Mouse (Mus musculus): ENCODE results near the gene Ppp3ca. TPM values are rescaled to one million over a fixed set of nuclear protein-coding genes. Genes with fewer than 3 reads are reported as not detected.

Gene Ppp3ca
- total RNA-seq, 2 experiments from 2014 or later, result 316 to 328 TPM

DNA sequence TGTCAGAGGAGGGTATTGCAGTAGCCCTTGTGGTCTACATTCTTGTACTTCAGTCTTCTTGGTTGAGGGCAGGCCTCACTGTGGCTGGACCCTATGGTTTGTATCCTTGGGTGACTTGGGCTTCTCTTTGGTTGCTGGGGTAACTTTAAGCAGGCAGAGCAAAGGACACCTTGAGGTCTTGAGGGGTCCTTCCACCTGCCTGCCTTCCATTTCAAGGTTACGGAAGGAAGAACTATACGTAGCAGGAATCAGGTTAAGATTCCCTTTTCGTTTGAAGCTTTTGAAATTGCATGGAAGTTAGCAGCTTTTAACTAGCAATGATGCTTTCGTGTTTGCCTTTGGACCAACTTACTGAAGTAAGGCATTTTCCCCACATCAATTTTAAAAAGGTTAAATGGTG is 51.3 kb downstream of the Ppp3ca start:
- intact Hi-C loops (cut with DNase I), result no loop called here
- DNase-seq, result no peak

DNA sequence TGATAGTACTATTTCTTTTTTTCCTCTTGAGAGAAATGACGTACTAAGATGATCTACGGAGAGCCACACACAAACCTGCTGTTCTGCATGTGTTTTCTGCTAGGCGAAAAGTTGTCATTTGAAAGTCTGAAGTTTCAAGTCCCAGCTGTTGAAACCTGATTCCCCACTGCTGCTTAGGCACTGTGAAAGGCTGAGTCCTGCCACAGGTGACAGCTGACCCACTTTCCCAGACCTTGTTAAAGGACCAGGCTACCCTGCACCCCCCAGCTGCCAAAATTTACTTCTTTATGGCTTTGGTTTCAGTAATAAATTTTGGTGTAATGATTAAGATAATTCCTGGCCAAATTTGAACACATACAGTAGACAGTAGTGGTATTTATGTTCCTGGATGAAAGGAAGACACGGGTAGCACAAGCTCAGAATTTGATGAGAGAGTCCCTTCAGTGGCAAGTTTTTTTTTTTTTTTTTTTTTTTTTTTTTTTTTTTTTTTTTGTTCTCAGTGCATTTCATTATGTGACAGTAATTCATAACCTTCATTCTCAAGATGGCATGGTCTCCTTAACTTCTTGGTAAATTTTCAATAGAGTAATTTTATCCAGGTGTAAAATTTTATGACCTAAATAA is 52.0 kb downstream of the Ppp3ca start:
- DNase-seq, result no peak
- intact Hi-C loops (cut with DNase I), result no loop called here

DNA sequence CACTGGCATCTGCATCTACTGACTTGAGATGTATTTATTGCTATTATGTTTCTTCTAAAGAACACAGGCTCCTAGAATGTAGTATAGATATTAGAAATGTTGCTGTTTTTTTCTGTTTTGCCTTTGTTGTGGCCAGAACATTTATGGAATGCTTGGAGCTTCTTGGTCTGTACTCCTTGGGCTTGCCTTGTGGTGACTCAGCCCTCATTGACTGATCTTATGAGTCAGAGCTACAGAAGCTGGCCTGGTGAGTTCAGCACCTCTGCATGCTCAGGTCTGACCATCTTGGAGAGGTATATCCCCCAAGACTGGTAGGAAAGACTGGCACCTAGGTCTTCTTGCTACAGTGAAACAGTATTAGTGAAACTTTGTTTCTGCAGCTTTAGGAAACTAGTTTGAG is 52.6 kb downstream of the Ppp3ca start:
- no peak for DNase-seq
- intact Hi-C loops (cut with DNase I), result no loop called here

DNA sequence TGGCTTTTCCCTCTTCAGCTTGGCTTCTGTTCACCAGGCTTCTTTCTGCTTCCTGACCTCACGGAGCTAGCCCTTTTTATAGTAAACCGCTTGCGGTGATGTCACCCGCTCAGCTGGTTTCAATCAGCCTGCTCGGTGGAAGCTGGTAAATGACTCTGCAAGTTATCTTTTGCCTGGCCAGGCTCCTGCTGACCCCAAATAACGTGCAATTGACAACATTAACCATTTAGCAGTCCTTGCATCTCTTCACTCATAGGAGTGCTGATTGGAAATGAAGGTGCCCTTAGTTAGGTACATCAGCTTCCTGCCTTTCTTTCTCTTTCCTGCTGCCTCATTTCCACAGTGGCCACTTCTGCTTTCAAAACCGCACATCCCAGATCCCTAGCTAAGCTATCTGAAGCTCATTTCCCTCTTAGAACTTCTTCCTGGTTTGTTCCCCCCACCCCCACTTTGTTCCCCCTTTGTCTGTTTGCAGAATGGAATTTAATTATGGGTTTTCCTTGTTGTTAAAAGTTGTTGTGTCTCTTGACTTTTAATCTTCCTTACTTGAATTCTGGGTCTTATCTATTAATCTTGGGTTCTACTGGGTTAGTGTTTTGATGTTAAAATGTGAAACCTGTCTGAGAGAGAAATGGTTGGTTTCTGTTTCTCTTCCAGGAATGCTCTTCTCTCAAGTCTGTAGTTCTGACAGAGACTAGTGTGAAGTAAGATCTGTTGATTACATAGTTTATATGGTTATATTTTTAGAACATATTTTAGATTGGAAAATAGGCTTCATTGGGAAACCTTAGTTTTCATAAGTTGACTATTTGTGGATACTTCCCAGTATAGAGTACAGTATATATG is 55.6 kb downstream of the Ppp3ca start:
- DNase-seq, result peak; percentile 5
- intact Hi-C loops (cut with DNase I), result no loop called here

DNA sequence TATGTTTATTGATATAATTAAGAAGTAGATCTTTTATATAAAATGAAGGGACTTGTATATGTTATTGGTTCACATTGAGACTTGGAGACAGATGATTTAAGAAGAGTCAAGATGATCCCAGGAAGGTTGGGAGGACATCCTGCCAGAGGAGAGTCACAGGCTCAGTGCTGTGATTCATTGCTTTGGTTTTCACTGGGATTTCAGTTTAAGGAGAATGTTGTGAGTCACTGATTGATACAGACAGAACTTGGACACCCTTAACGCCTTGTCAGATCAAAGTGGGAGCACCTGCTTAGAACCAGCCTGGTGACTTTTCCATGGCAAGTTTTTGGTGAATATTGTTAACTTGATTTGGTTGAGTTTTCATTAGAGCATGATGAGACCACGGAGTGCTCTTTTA is 58.0 kb downstream of the Ppp3ca start:
- intact Hi-C loops (cut with DNase I), result no loop called here

DNA sequence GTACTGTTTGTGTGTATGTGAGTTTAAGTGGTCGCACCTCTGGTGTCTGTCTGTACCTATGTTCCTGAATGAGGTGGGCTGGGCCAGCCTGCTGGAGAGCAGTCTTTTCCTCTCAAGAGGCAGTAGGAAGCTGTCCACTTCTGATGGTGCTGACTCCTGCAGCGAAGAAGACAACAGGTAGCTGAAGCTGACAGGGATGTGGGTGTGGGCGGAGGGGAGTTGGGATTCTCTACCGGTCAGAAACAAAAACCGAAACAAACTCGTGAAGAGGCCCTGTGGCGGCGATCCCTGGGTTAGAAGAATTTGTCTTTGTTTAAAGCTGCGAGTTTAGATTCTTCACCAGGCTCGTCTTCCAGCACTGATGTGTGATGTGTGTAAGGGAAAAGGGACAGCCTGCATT is 60.1 kb downstream of the Ppp3ca start:
- DNase-seq, result no peak
- intact Hi-C loops (cut with DNase I), result no loop called here

More for the DNA sequence above, 58.0 kb downstream of the Ppp3ca start:
- DNase-seq, result no peak

DNA sequence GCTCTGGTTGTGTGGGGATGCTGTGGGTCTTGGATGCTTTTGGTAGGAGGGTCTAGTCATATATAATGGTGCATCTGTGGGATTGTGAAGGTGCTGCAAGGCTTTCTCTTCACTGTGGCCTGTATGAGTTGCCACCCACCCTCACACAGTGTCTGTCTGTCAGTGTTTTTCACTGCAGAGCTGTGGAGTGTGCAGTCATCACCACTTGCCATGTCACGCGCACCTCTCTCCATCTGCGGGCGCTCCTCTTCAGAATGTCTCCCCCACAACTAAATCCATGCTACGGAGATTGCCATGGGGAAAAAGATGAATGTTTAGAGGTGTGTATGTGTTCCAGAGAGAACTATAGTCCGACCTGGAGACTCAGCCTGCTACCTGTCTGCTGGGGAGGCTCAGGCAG is 61.7 kb downstream of the Ppp3ca start:
- DNase-seq, result no peak
- intact Hi-C loops (cut with DNase I), result no loop called here

DNA sequence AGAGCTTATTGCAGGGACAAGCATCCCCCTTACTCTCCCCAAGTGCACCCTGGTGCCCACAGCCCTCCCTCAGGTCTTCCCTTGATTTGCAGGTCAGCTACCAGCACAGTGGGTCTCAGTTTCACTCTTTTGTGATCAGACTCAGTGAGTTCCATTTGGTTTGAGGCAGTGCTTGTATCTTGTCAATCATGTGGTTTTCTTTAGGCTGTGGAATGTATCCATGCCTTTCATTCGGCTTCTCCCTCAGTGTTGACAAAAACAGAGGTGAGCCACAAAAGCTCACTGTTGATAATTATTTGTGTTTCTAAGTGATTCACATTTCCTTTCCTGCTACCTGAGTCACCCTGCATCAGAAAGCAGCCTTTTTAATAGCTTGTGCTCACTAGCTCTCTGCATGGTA is 66.1 kb downstream of the Ppp3ca start:
- intact Hi-C loops (cut with DNase I), result no loop called here
- no peak for DNase-seq

DNA sequence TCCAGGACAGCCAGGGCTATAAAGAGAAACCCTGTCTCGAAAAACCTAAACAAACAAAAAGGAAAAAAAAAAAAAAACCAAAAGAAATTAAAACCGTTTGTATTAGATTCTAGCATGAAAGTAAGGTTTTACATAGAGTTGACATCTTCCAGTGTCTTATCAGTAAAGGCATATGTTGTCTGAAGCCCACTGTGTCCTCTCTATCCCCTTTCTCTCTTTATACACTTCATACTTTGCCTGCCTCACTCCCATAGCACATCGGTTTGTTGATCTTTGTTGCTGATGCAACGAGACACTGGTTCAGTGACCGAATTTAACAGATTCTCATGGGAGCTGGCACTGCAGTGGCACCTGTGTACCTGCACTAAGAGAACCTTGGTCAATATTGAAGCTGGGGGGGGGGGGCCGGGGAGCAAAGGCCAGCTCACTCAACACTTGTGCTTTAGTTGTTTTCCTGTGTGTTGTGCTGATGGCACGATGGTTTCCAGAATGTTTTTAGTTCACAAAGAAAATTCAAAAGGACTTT is 66.9 kb downstream of the Ppp3ca start:
- no peak for DNase-seq
- intact Hi-C loops (cut with DNase I), result no loop called here

DNA sequence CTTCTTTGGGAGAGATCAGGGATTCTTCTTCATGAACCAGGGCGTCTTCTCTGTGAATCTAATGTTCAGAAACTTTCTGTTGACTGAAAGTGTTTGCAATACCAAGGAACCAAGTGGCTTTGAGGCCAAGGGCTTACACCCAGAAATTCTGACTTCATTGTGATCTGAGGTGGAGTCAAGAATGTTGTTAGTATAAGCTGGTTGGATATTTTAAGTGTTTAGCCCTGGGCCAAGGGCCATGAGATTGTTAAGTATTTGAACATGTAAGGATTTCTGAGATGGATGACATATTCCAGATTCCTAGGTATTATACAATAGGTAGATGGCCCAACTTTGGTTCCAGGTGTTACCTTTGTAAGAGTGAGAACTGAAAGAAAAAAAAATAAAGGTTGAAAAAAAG is 68.5 kb downstream of the Ppp3ca start:
- DNase-seq, result no peak
- intact Hi-C loops (cut with DNase I), result no loop called here

DNA sequence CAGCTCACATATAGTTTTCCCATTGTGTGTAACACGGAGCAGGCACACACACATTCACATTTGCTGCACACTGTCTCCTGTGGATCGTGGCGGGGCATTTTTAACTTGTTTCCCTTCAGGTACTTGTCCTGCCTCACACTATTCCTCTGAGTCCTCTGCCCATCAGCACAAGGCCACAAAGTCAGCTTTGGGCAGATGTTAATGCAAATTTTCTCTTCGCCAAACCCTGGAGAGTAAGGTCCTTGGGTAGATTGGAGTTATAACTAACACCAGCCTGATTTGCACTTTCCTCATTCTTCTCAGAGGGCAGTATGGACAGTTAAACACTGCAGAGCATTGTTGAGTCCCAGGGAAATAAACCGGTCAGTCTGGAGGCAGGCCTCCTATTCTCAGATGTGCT is 69.0 kb downstream of the Ppp3ca start:
- intact Hi-C loops (cut with DNase I), result no loop called here
- DNase-seq, result no peak

DNA sequence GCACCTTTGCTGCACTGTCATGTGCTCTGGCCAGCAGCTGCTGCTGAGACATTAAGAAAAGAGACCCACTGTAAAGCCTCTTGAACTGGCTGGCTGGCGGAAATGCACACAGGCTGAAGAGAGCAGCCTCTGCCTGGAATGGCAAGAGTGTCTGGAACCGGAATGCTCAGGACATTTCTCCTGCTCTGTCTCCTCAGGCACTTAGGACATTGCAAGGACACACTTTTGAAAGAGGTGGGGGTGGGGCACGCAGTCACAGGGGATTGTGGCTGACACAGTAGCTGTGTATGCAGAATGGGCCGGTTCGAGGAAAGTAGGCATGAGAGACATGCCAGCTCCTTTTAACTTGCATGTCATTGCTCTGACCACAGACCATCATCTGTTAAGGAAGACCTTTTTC is 71.7 kb downstream of the Ppp3ca start:
- intact Hi-C loops (cut with DNase I), result no loop called here
- DNase-seq, result no peak

DNA sequence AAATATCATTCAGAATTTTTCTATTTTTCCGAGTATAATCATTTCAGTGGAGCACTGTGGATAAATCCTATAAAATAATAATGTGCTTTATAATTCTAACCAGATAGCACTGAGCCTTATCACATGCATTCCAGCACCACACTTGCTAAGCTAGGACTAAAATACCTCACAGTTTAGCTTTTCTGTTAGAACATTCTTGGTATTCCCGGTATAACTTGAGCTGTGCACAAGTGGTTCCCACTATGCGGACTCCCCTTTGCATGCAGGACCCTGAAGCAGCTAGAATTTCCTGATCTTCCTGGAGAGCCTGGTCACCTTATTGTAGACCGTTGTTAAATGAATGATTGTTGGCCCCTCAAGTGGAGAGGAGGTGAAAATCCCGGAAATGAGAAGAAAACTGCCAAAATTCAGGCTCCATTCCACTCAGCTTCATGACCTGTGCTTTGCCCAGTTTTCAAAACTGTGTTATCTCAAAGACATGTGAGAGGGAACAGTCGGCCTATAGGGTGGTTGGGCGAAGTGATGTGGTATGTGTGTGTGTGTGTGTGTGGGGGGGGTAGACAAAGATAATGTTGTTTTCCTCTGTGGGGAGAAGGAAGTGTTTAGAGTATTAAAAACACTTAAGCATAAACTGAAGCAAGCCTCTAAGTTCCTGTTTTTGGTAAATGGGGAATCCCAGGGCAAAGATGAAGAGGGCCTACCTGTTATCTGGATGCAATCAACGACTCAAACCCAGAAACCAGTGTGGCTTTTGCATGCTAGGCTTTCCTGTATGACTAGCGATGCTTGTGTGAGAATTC is 72.5 kb downstream of the Ppp3ca start:
- intact Hi-C loops (cut with DNase I), result no loop called here

DNA sequence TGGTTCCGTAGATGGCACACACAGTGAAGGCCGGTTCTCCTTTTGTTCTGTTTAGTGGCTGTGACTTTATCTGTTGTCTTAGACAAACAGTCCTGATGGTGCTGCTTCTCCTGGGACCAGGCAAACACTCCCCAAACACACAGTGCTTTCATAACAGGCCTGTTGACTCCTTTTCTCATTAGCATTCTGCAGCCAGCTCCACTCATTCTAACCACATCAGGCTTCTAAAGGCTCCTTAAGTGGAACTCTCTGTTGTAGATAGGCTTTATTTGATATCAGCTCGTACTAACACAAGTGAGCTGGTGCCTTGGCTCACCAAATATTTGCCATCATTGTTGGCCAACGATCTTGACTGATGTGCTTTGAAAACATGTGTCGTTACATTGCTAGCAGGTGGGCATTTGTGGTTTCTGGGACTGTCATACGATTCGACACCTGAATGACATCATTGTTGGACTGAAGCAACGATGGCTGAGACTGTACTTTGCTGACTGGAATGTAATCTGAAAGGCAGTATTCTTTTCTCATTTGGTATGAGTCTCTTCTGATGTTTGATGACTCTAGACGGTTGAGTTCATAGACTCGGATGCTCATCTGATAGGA is 74.5 kb downstream of the Ppp3ca start:
- intact Hi-C loops (cut with DNase I), result no loop called here
- no peak for DNase-seq

More for the DNA sequence above, 72.5 kb downstream of the Ppp3ca start:
- no peak for DNase-seq

DNA sequence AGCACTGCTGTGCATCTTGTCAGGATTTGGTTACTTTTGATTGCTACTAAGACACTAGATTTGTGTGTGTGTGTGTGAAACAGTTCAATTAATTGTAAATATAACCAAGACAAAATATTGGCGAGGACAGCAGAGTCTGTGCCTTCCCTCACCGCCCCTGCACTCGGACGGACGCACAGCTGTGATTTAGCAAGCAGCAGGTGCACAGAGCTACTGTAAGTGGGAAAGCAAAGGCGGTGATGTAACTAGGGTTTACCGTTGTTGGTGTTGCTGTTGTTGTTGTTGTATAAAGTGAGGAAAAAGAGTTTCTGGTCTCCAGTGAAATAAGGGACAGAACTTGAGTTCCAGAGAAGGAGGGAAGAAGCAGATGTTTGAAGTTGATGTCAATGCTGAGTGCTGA is 75.5 kb downstream of the Ppp3ca start:
- intact Hi-C loops (cut with DNase I), result no loop called here
- DNase-seq, result no peak

DNA sequence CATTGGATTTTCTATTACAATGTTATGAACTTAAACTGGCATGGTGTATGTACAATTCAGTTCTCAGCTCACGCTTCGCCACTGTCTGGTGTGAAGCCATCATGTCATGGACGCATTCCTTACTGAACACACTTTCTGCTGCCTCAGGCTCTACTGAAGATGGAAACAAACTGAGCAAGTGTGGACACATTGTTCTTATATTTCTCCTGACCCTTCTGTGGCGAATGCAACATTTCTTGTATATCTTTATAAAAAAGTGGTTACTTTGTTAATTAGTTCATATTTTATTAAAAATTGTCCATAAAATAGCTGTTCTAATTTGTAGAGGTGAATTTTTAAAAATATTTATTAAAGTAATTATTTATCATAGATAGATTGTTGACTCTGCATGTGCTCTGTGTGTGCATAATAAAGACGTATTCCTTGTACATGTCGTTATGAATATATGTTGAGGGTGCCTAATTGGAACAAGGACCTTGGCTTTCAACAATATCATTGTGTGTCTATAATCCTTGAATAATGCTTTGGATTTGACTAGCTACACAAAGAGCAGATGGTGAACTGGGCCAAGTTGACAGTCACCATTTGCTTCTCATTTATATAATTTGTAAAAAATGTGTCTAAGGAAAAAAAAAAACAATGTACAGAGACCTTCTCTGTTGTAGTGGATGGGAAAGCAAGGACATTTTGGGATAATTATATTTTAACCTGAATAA is 79.0 kb downstream of the Ppp3ca start:
- intact Hi-C loops (cut with DNase I), result no loop called here
- no peak for DNase-seq

DNA sequence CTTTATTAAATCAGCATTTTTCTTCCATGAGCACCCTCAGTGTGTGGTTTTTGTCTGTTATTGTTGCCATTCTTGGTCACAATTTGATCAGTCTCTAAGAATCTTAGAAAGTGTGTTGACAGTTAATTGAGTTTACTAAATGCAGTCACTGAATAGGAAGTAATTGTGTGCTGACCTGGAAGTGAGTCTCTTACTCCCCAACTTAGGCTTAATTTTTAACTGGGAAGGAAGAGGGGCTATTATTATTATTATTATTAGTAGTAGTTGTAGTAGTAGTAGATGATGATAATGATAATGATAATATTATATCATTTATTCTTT is 79.5 kb downstream of the Ppp3ca start:
- DNase-seq, result no peak
- intact Hi-C loops (cut with DNase I), result no loop called here

DNA sequence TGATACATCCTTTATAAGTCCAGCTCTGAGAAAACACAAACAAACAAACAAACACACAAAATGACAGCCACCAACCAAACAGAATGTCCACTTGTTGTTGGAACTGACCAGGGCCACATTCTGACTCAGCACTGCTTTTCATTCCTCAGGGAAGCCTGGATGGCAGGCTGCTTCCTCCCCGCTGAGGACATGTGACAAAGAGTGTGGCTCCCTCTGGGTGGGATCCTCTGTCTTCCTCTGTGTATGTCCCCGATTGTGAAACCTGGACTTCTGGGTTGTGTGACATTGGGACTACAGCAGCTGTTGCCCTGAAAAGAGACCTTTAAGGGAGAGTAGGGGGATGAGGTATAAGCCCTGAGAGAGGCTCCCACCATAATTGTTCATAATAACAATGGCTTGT is 80.0 kb downstream of the Ppp3ca start:
- no peak for DNase-seq
- intact Hi-C loops (cut with DNase I), result no loop called here

DNA sequence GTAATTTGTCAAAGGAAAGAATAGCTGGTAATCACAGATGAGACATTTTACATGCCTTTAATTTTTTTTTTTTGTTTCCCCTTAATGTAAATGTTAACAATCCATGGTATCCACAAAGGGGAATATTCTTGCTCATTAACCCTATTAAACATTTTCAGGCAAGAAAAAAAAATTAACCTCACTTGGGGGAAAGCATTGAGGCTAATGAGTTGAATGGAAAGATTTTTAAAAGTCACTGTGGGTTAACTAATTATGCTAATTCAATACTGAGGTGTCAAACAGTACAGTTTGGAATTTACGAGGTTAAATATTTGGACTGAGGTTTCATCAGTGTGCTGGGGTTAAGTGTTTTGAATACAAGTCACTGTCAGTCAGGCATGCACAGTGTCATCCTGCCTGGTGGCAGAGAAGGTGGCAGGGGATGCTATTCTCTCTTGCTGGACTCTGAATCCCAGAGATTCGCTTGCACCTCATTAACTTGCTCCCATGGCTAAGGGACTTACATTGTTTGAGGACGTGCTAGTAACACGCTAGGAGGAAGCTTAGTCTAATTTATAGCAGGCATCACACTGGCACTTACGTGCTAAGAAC is 82.3 kb downstream of the Ppp3ca start:
- no peak for DNase-seq
- intact Hi-C loops (cut with DNase I), result no loop called here

DNA sequence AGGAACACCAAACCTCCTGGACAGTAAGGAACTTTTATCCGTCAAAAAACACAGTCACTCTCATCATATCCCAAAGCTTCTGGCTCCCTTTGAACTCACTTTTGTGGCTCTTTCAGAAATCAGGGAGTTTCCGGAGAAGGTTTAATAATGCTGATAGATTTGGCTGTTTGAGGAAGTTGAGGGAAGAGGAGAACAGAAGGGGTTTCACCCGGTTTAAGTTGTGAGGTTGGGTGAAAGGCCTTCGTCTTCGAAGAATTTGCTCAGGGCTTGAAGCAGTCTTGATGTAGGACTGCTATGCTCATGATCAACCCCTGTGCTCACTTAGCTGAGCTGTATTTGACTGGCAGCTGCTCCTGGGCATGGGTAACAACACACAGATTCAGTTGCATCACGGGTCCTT is 86.2 kb downstream of the Ppp3ca start:
- DNase-seq, result no peak
- intact Hi-C loops (cut with DNase I), result no loop called here
